Mouse (Mus musculus): Measurements from ENCODE around the gene Pmis2.

GRCm38 (mm10) chr7:30717716-30718046, 46.3 kb upstream of the Pmis2 start:
- TF ChIP-seq CTCF (IDR thresholded peaks at IDR 0.05; ENCODE audit: insufficient read depth, low read length) (no peak), POLR2A (IDR thresholded peaks at IDR 0.05; ENCODE audit: borderline replicate concordance, extremely low read depth, low read depth, low read length) (no peak)

All from lung, adult 2 months (tissue).